Mouse (Mus musculus) embryonic facial prominence, embryonic 11.5 days (tissue): ENCODE results near the gene Agap1. TPM values are rescaled to one million over a fixed set of nuclear protein-coding genes. Genes with fewer than 3 reads are reported as not detected.

Experiments
- ATAC-seq: fragments of 200-750 bp; cut with Nextera tagmentation; replicated peaks from 2 replicates; pipeline ENCODE4 v1.8.0; 2017; ENCODE audit warnings: low read depth; ENCODE audit not compliant: insufficient number of reproducible peaks, low FRiP score, low TSS enrichment
- DNase-seq: peaks from one replicate; pipeline ENCODE4 v3.0.0-alpha.2; 2015; ENCODE audit warnings: low spot score
- H3K27ac ChIP-seq: fragments of 300-500 bp; sonication (generic); replicated peaks from 2 replicates; pipeline ENCODE4 v1.5.1; 2014; ENCODE audit warnings: mild to moderate bottlenecking, low read depth, low read length, control low read depth
- H3K27me3 ChIP-seq: fragments of 300-500 bp; sonication (generic); 2 replicates; pipeline ENCODE4 v1.6.1; 2014; ENCODE audit warnings: mild to moderate bottlenecking, low read length, moderate library complexity, mixed read lengths; ENCODE audit not compliant: control insufficient read depth, insufficient read depth
- H3K36me3 ChIP-seq: fragments of 300-500 bp; sonication (generic); replicated peaks from 2 replicates; pipeline ENCODE4 v1.6.1; 2014; ENCODE audit warnings: low read depth, mild to moderate bottlenecking, low read length, moderate library complexity, mixed read lengths; ENCODE audit not compliant: control insufficient read depth, insufficient read depth
- H3K4me1 ChIP-seq: fragments of 300-500 bp; sonication (generic); 2 replicates; pipeline ENCODE4 v1.6.1; 2014; ENCODE audit warnings: low read length, mixed read lengths; ENCODE audit not compliant: control insufficient read depth, insufficient read depth
- H3K4me2 ChIP-seq: fragments of 300-500 bp; sonication (generic); 2 replicates; pipeline ENCODE4 v1.6.1; 2014; ENCODE audit warnings: low read depth, mild to moderate bottlenecking, control low read depth, low read length, moderate library complexity
- H3K4me3 ChIP-seq: fragments of 300-500 bp; sonication (generic); 2 replicates; pipeline ENCODE4 v1.5.1; 2014; ENCODE audit warnings: low read depth, low read length, control low read depth
- H3K9ac ChIP-seq: fragments of 300-500 bp; sonication (generic); replicated peaks from 2 replicates; pipeline ENCODE4 v1.6.1; 2014; ENCODE audit warnings: mild to moderate bottlenecking, control low read depth, low read length
- H3K9me3 ChIP-seq: fragments of 300-500 bp; sonication (generic); replicated peaks from 2 replicates; pipeline ENCODE4 v1.6.1; 2016; ENCODE audit warnings: mild to moderate bottlenecking, low read length, inconsistent platforms, mixed read lengths; ENCODE audit not compliant: control insufficient read depth
- WGBS: fragments of 180-500 bp; shearing (Covaris S2); extraction: QIAGEN DNeasy Blood & Tissue Kit; methylation state at CpG from one replicate; pipeline ENCODE4 v1.1.7; 2014; 5-methylcytosine and 5-hydroxymethylcytosine counted together
- polyA plus RNA-seq: library from polyadenylated mRNA; unstranded; fragments of >200 nt; fragmentation: Nextera tagmentation; extraction: Ambion mirVana; gene quantifications from 2 replicates; pipeline ENCODE4 v1.2.1, GENCODE M21; 2014

Gene Agap1
- polyA plus RNA-seq, 1 experiment from 2014 or later = 15.4 TPM

GRCm38 (mm10) chr1:89939596-89939960 is 485.0 kb downstream of the Agap1 start:
- no peak overlapping the region for H3K27ac ChIP-seq
- DNase-seq = peak; percentile 30
- no peak overlapping the region for H3K4me3 ChIP-seq
- H3K36me3 ChIP-seq = no peaks in the 10 kb centered on the region
- no peaks in the 10 kb centered on the region for H3K9me3 ChIP-seq
- no peak overlapping the region for H3K9ac ChIP-seq
- WGBS = 21% methylated on average over 16 of the region's 16 CpGs
- H3K27me3 ChIP-seq = peaks cover 53% of the 10 kb centered on the region
- H3K4me2 ChIP-seq = no peak overlapping the region
- no peak for ATAC-seq
- peaks cover 6% of the 10 kb centered on the region for H3K4me1 ChIP-seq

- 0 out of 2 replicates have a peak overlapping the region, but pooled peaks have one; percentile 12 for H3K4me3 ChIP-seq
- DNase-seq (peak; percentile 87), ATAC-seq (0 out of 2 replicates have a peak, but pooled peaks have one; percentile 44)
- WGBS = 4% methylated on average over 34 of the region's 34 CpGs
- H3K36me3 ChIP-seq = no peaks in the 10 kb centered on the region
- peaks cover 53% of the 10 kb centered on the region for H3K27me3 ChIP-seq
- H3K27ac ChIP-seq = no peak overlapping the region
- H3K9ac ChIP-seq = no peak overlapping the region
- H3K4me2 ChIP-seq = peak overlapping the region; percentile 27; the same call in 1 of the 2 replicates
- H3K9me3 ChIP-seq = no peaks in the 10 kb centered on the region
- peaks cover 6% of the 10 kb centered on the region for H3K4me1 ChIP-seq
Observed at GRCm38 (mm10) chr1:89939981-89940726, 485.5 kb downstream of the Agap1 start.

GRCm38 (mm10) chr1:89940961-89941524 is 486.4 kb downstream of the Agap1 start:
- no peak overlapping the region for H3K4me2 ChIP-seq
- no peak overlapping the region for H3K27ac ChIP-seq
- peaks cover 6% of the 10 kb centered on the region for H3K4me1 ChIP-seq
- 5% methylated on average over 15 of the region's 15 CpGs for WGBS
- H3K27me3 ChIP-seq = peaks cover 47% of the 10 kb centered on the region
- H3K9me3 ChIP-seq = no peaks in the 10 kb centered on the region
- no peak overlapping the region for H3K4me3 ChIP-seq
- ATAC-seq = no peak
- no peak for DNase-seq
- no peak overlapping the region for H3K9ac ChIP-seq
- no peaks in the 10 kb centered on the region for H3K36me3 ChIP-seq

- Histone ChIP-seq H3K27ac (no peak overlapping the region), H3K4me2 (peak overlapping the region; percentile 75), H3K4me3 (peak overlapping the region; percentile 27), H3K9me3 (no peaks in the 10 kb centered on the region), H3K9ac (peak overlapping the region; percentile 47; the same call in 1 of the 2 replicates), H3K4me1 (peaks cover 6% of the 10 kb centered on the region), H3K27me3 (peaks cover 40% of the 10 kb centered on the region), H3K36me3 (no peaks in the 10 kb centered on the region)
- ATAC-seq (peak; percentile 46), DNase-seq (peak; percentile 50)
- WGBS = under 1% methylated on average over 40 of the region's 40 CpGs
Observed at GRCm38 (mm10) chr1:89941701-89942381, 487.2 kb downstream of the Agap1 start.

- Histone ChIP-seq H3K27ac (no peak overlapping the region), H3K4me1 (peaks cover 6% of the 10 kb centered on the region), H3K27me3 (peaks cover 38% of the 10 kb centered on the region), H3K4me2 (peak overlapping the region; percentile 75), H3K9me3 (no peaks in the 10 kb centered on the region), H3K36me3 (no peaks in the 10 kb centered on the region), H3K4me3 (peak overlapping the region; percentile 27), H3K9ac (no peak overlapping the region)
- 3% methylated on average over 15 of the region's 15 CpGs for WGBS
- ATAC-seq (no peak), DNase-seq (no peak)
Observed at GRCm38 (mm10) chr1:89942395-89942976, 487.9 kb downstream of the Agap1 start.

- Histone ChIP-seq H3K36me3 (no peaks in the 10 kb centered on the region), H3K4me3 (no peak overlapping the region), H3K27ac (no peak overlapping the region), H3K9ac (no peak overlapping the region), H3K27me3 (peaks cover 33% of the 10 kb centered on the region), H3K9me3 (no peaks in the 10 kb centered on the region), H3K4me1 (peaks cover 6% of the 10 kb centered on the region), H3K4me2 (no peak overlapping the region)
- ATAC-seq (no peak), DNase-seq (peak; percentile 89)
- WGBS = 4% methylated on average over 16 of the region's 16 CpGs
Observed at GRCm38 (mm10) chr1:89943202-89943601, 488.6 kb downstream of the Agap1 start.
